Mouse (Mus musculus): Measurements from ENCODE around the gene Gm49325.
A peak's percentile ranks its signal among the peaks of the same experiment; 100 is the strongest.

Gm49325 gene

DNA sequence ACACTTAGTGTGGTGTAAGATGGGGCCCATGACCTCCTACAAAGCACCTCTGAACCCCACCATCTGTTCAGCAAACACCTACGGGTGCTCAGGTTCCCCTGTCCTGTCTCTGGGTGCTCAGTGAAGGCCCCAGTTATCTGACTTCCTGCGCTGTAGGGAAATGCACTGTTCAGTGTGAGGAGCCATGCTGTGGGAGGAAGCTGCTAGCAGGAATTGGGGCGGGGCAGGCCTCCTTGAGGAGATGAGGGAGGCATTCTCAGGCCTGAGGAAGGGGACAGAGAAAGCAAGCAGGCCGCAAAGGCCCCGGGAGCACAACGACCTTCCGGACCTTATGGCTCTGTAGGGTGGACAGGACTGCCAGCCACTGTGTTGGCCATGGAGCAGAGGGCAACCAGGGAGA lies 16.9 kb upstream of the Gm49325 start:
- no peak for DNase-seq (ENCODE audit: low read depth, low spot score)

DNA sequence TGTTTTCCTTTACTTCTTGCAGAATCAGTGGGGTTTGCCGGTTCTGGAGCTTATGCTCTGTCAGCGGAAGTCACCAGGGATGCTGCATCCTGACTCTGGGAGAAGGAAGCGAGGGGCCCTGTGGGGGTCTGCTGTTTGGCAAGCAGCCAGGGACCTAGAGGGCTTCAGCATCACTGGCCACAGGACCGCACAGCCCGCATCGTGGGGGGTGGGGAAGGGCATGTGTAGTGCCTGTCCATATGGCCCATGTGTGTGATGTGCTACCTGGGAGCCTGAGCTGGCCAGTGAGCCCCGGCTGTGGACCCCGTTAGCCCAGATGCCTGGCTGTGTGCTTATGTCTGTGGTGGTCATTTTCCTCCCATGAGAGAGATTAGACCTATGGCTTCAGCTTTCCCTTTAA lies 16.2 kb upstream of the Gm49325 start:
- DNase-seq (ENCODE audit: low read depth, low spot score) = no peak

DNA sequence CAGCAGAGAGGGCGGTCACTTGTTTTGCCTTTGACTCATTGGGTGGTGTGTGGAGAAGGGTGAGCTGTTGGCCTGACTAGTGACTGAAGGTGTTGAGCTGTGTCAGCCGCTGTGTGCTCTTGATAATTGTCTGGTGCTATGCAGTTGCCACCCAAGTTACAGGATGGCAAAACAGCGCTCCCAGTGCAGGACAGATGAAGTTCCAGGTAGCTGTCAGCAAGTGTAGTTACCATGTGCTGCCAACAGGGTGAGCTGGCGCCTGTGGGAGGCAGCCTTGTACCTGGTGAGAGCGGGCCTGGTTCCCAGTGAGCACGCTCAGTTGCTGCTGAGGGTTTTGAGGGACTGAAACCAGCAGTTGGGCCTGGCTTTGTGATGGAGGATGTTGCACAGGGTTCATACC lies 15.2 kb upstream of the Gm49325 start:
- DNase-seq (ENCODE audit: low read depth, low spot score) = peak; percentile 68

DNA sequence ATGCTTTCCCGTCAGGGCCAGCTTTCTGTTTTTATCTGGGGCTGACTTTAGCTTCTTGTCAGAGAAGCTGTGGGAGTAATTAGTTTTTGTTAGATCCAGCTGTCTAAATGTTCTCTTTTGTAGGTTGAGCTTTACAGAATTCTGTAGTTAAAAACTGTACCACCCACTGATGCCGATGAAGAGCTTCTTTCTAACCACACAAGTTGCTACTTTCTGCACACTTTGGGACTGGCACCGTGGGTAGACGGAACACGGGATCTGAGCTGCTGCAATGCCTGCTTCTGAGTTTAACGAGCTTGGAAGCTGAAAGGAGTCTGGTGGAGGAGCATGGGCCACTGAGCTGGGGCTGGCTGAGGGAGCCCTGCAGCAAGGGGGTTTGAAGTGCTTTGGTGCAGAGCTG lies 14.5 kb upstream of the Gm49325 start:
- DNase-seq (ENCODE audit: low read depth, low spot score) = no peak

DNA sequence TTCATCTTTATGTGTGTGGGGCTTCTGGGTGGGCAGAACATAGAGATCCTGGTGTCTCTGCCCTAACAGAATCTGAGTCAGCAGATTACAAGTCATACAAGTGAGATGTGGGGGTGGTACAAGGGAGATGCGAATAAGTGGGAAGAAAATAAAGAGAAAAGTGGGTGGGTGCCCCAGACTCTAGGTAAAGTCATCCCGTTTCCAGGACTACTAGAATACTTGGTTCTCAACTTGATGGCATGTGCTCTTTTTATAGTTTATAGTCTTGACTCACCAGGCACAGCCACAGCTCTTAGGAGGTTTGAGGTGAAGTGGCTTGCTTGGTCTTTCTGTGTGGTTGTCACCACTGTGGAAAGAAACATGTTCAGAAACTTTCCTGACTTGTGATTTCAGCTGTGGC lies 9.9 kb upstream of the Gm49325 start:
- DNase-seq (ENCODE audit: low read depth, low spot score) = no peak

DNA sequence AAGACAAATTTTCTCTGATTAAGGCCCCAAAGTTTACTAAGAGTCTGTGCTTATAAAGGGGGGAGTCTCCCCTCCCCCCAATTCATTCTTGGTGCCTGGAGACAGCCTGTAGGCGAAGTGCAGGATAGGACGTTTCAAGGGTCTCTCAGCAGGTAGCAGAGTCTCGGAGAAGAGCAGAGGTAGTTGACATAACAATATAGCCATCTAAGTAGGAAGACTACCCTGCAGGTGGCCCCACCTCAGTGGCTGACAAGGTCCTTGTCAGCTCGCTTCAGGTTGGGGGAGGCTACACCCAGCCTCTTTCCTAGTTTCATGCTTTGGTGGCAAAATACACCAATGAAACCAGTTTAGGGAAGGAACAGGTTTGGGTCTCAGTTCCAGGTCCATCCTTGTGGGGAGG lies 3.0 kb upstream of the Gm49325 start:
- DNase-seq (ENCODE audit: low read depth, low spot score) = no peak

DNA sequence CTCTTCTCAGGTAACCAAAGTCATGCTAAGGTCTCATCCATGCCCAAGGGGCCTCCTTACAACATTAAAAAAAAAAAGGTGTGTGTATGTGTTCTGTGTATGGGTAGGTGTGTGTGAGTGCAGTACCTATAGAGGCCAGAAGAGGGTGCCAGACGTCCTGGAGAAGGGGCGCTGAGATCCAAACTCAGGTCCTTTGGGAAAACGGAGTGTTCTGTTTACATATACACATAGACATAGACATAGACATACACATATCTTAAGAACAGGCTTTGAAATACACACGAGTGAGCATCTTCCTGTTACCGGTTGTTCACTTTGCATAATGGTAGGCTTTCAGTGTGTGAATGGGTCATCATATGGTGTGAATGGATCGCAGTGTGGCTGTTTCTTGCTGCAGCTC lies 1.9 kb upstream of the Gm49325 start:
- no peak for DNase-seq (ENCODE audit: low read depth, low spot score)

DNA sequence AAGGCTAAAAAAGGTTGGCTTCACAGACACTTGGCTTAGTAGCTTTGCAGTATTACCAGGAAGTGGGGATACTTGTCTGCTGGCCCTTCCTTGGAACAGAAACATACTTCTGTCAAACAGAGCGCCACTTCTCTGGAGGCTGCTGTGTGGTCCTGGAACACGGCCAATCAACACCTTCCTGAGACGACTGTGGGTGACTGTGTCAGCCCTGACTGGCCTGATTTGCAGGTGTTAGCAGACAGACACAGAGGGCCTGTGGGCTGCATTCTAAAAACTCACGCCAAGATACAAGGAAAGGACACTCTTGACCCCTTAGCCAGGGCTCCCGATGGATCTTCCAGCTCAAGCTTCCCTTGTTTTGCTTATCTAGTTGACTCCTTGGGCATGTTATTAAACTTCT lies 1.0 kb upstream of the Gm49325 start:
- DNase-seq (ENCODE audit: low read depth, low spot score) = no peak

DNA sequence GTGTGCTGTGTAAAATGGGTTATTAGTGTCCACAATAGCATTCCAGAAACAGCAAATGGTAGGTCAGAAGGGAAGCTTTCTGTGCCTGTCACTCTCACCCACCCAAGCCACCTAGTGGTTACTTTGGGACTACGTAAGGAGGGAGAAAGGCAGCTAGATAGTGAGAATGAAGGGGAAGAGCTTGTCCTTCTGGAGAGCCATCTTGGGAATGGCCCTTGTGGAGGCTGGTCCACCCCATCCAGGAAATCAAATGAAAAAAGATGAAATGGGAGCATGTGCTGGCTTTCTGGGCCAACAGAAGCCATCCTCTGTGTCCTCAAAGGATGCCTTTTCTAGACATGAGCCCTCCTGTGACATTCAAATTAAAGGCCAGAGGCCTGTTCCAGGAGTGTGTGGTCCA lies 629 bp upstream of the Gm49325 start:
- no peak for DNase-seq (ENCODE audit: low read depth, low spot score)

DNA sequence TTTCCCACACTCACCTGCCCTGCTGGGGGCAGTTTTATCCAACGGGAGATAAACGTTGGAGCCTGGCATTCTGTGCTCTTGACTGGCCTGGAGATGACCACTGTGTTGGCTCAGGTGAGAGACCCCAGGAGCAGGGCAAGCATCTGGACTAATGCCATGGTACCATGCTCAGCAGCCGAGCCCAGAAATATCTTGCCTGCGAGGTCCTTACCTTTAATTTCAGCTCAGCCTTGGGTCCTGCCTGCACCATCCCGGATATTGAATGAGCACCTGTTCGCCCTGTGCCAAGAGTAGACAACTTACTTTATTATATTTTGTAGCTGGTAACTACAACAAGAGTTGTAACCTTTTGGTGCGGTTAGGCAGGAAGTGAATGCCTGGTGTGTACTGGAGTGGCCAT lies 858 bp downstream of the Gm49325 start:
- no peak for DNase-seq (ENCODE audit: low read depth, low spot score)

DNA sequence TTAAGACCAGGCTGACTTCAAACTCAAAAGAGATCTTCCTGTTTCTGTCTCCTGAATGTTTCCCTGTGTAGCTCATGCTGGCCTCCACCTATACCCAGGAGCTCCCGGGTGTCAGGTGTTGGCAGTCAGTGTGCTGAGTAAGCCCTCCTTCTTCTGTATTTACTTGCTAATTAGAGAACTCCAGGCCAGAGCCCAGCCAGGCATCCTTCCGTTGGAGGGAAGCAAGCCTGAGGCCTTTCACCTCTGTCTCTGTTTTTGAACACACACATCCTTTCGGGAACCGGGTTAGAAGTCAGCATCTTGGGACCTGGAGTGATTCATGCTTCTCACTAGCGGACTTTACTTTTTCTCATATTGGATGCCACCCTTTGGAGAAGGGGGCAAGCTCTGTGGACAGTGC lies 1.4 kb downstream of the Gm49325 start:
- DNase-seq (ENCODE audit: low read depth, low spot score) = no peak

DNA sequence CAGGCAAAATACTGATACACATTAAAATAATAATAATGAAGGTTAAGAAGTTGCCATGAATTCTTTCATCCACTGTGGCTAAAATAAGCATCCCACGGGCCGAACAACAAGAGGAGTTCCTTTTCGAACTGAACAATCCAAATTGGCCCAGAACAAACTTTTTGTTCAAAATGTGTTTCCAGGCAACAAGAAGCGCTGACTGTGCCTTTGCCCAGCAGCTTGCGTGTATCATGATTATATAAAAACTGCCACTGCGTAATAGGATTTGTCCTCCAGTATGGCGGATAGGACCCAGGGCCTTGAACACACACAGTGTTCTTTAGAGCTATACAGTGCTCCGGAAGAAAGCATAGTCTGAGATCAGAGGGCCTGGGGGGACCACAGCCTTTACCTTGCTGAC lies 2.6 kb downstream of the Gm49325 start:
- DNase-seq (ENCODE audit: low read depth, low spot score) = no peak

DNA sequence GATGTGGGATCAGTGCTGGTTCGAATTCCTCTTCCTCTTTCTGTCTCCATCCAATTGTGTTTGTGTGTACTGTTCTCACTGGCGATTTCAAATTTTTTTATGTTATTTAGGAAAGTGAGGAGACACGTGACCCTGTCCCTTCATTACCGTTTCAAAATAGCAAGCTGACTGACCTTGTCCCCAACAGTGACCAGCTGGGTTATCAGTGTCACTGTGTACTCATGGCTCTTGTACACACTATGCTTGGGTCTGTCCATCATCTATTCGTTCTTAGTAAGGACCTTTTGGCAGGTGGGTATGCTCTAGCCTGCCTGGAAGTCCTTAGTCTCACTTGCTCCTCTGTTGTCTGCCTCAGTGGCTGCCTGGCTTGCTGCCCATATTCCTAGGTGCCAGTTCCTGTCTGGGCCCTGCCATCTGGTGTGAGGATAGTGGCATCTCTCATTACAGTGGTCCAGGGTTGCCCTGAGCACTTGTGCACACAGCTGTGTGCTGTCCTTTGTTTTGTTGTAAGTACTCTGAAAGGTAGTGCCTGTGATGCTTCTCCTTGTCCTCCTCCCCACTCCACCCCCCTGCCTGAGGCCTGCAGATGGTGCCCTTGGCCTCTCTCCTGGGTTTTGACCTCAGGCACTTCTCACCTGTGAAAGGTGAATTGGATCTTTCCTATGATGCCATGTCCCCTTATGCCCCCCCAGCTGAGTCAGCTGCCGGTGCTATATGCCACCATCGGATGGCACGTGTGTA lies 4.4 kb downstream of the Gm49325 start:
- no peak for DNase-seq (ENCODE audit: low read depth, low spot score)

DNA sequence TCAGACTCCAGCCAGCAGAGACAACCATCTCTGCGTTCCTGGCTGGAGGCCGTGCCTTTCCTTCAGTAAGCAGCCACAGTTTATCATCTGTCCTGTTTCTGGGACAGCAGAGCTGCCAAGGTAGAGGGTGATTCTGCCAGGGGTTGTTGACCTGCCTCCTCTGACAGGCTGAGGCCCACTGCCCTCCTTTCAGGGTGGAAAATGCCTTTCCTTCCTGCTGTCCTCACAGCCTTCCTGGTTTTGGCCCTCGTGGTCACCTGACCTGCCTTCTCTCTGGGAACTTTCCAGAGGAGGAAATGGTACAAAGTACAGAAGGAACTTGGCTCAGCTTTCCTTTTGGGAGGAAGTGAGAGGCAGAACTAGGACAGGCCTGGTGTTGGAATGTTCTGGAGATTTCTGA lies 7.4 kb downstream of the Gm49325 start:
- DNase-seq (ENCODE audit: low read depth, low spot score) = no peak

DNA sequence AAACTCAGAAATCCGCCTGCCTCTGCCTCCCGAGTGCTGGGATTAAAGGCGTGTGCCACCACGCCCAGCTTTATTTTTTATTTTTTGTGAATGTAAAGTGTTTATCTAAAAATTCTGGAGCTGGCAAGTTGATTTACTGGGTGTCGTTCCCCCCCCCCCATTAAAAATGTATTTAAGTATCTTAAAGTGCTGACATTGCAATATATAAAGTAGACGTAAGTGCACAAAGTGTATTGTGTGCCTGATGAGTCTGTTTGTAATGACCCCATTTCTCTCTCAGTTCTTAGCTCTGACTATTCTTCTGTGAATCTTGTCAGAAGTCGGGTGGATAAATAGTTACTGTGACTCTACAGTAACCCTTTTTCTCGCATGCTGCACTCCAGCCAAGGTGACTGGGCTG lies 9.7 kb downstream of the Gm49325 start:
- DNase-seq (ENCODE audit: low read depth, low spot score) = no peak

DNA sequence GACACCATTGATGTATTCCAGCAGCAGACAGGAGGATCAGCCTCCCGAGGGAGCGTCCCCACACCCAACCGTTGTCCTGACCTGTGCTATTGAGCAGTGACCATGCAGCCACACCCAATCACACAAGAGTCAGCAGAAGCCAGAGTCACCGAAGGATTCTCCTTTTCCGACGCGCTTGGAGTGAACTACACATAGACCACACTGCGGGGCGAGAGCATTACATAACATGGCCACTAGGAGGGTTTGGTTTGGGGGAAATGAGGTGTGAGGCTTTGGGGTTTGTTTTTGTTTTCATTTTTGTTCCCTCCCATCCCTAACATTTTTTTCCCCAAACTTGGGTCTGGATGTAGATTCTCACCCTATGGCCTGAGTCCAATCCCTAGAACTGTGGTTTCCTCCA lies 10.2 kb downstream of the Gm49325 start:
- no peak for DNase-seq (ENCODE audit: low read depth, low spot score)

DNA sequence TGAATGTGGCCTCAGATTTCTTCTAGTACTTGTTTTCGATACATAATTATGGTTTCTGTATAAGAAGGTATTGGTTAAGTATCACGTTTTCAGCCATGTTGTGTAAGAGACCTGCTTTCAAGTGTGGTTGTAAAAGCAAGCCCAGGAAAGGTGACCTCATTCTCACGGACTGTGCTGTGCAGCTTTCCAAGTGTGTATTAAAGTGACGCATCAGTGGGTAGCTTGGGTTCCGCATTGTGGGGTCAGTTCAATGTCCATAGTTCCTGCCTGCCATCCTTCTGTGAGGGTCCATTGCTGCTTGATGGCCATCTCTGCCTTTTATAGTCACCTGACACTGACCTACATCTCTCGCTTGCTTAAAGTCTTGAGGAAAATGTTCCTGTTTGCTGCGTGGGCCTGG lies 10.9 kb downstream of the Gm49325 start:
- no peak for DNase-seq (ENCODE audit: low read depth, low spot score)

DNA sequence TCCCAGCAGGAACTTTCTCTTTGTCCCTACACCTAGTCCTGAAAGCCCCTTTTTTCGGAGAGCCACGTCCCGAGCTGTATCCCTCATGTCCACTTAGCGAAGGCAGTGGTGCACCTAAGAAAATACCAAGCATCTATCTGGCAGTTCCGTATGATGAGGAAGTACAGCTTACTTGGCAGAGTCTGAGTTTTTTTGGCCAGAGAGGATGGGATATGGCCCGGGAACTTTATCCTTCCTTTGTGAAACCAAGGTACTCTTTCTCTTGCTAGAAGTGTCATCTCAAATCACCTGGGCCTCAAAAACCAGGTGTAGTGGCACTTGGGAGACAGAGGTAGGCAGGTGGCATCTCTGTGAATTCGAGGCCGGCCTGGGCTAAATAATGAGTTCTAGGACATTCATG lies 15.5 kb downstream of the Gm49325 start:
- no peak for DNase-seq (ENCODE audit: low read depth, low spot score)

DNA sequence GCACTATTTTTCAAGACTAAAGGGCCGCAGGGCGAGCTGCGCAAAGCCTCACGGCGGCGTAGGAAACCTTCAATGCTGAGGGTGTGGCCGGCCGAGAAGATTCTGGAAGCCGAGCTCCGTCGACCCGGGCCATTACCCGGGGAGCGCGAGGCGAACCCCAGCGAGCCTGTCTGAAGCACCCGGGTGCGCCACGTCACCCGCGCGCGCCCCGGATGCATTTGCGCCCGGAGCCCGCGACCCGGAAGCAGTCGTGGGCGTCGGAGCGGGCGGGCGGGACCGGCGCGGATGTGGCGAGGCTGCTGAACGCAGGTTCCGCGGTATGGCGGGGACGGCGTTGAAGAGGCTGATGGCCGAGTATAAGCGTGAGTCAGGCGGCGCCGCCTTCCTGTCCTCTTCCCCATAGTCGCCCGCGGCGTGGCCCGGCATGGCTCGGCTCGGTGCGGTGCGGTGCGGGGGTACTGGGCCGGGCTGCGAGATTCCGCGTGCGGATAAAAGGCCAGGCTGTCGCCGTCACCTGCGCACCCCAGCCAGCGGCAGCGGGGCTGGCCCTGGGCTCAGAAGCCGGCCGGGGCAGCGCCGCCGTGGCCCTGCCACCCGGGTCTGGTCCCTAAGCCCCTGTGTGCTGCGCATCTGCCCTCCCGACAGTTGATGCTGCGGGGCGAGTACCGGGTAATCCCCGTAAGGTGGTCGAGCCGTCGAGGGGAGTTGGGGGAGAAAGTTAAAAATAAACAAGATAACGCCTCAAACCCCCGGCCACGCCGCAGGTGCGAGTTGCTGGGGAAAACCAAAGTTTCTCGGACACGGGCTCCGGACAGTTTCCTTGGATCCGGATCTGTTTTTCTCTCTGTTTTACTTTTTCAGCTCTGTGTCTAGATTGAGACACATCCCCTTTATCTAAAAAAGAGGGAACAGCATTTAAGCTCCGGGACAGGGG lies 16.3 kb downstream of the Gm49325 start, which contains the start of gene Ube2g2:
Ube2g2 (plus strand) TSS at position 221 of the 934 bp plus-strand sequence.
- peak; percentile 92 for DNase-seq (ENCODE audit: low read depth, low spot score)

DNA sequence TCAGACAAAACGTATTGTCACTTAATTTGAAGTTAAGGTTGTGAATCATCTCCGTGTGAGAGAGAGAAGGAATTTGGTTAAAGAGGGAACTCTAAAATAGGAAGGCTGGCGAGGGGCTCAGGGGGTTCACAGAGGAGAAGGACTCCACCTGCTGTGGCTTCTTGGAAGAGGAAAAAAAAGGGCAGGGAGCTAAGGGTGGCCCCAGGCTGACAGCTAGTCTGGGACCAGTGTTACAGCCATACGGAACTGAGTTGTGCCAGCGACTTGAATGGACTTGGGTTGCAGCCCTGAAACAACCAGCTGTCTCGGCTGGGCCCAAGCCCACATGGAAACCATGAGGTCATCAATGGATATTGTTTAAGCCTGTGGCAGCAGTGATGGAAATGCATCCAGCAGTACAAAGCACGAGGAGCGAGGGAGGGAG lies 17.1 kb downstream of the Gm49325 start:
- DNase-seq (ENCODE audit: low read depth, low spot score) = no peak

DNA sequence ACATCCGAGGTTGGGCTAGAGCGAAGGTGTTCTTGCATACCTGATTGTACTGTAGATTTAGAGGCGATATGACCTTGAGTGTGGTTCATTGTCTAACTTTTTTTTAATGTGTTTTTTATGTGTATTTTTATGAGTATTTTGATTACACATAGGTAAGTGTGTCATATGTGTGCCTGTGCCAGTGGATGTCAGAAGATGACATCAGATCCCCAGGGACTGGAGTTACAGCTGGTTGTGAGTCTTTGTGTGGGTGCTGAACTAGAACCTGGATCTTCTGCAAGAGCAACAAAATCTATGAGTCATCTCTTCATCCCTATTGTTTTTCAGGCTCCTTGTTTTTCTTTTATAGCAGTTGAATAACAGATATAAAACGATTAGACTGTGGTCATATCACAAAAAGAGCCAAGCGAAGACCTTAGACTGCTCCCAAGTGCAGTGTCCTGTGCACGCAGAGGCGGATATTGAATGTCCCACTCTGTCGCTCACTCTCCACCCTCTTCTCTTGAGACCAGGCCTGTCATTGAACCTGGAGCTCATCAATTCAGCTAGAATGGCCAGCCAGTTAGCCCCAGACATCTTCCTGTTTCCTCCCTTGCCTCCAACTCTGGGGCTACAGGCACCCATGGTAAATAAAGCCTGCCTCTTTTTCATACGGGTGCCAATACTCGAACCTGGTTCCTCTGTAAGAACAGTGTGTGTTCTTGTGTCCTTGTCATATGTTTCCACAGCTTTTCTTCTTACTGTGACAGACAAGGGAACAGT lies 17.8 kb downstream of the Gm49325 start:
- no peak for DNase-seq (ENCODE audit: low read depth, low spot score)

DNA sequence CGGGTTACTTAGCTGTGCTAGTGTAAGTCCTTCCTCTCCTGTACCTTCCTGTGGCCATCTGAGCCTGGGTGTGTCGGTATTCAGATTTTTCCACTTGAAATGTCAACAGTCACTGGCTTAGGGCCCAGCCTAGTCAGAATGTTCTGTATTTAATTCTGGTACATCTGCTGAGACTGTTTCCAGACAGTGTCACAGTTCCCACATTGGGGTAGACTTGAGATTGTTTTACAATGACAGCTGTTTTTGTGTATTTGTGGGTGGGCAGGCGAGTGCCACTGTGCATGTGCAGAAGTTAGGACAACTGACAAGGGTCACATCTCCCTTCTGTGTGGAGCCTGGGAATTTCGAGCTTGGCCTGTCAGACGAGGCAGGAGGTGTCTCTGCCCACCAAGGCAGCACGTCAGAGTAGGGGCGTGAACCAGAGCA lies 18.6 kb downstream of the Gm49325 start:
- no peak for DNase-seq (ENCODE audit: low read depth, low spot score)
